Mouse (Mus musculus) ES-Bruce4 (cell line): ENCODE data around the gene Slc7a7. TPM values are rescaled to one million over a fixed set of nuclear protein-coding genes. Genes with fewer than 3 reads are reported as not detected.
"Not testable (repeated sequence)": the region's sequence is repeated elsewhere in the genome, so short reads cannot be mapped to it uniquely, and the experiment has no call there.

Experiments
- H3K27ac ChIP-seq: 2 replicates; pipeline ENCODE4 v1.5.1; 2012; ENCODE audit warnings: low read length, inconsistent platforms; ENCODE audit not compliant: insufficient read depth
- H3K27me3 ChIP-seq: 2 replicates; pipeline ENCODE4 v1.6.1; 2012; ENCODE audit warnings: mild to moderate bottlenecking, low read length, inconsistent platforms; ENCODE audit not compliant: control insufficient read depth, poor library complexity, insufficient read depth, severe bottlenecking
- H3K36me3 ChIP-seq: 2 replicates; pipeline ENCODE4 v1.6.1; 2012; ENCODE audit warnings: inconsistent platforms, mild to moderate bottlenecking, low read length, moderate library complexity; ENCODE audit not compliant: control insufficient read depth, poor library complexity, insufficient read depth, severe bottlenecking
- H3K4me1 ChIP-seq: one replicate; pipeline ENCODE4 v1.8.1; 2011; ENCODE audit warnings: low read length; ENCODE audit not compliant: control insufficient read depth, insufficient read depth
- H3K4me3 ChIP-seq: 2 replicates; pipeline ENCODE4 v1.5.1; 2011; ENCODE audit warnings: low read depth, mild to moderate bottlenecking, low read length
- H3K9ac ChIP-seq: 2 replicates; pipeline ENCODE4 v1.6.1; 2012; ENCODE audit warnings: low read depth, mild to moderate bottlenecking, inconsistent platforms; ENCODE audit not compliant: poor library complexity, severe bottlenecking
- H3K9me3 ChIP-seq: replicated peaks from 2 replicates; pipeline ENCODE4 v1.6.1; 2012; ENCODE audit warnings: mild to moderate bottlenecking, low read length, inconsistent platforms; ENCODE audit not compliant: control insufficient read depth, poor library complexity, insufficient read depth, severe bottlenecking
- CTCF ChIP-seq: IDR thresholded peaks from one replicate; pipeline ENCODE4 v1.8.1; 2011; ENCODE audit warnings: low read depth, low read length
- EP300 ChIP-seq: IDR thresholded peaks from 2 replicates; pipeline ENCODE4 v1.6.1; 2011; ENCODE audit warnings: low read depth, low read length; ENCODE audit not compliant: insufficient read depth
- POLR2A ChIP-seq: IDR thresholded peaks from one replicate; pipeline ENCODE4 v1.8.1; 2011; ENCODE audit warnings: low read length; ENCODE audit not compliant: insufficient read depth
- polyA plus RNA-seq: library from polyadenylated mRNA; stranded (reverse); fragments of >200 nt; gene quantifications from 2 replicates; pipeline ENCODE4 v1.2.4, GENCODE M21; 2011; ENCODE audit warnings: low read depth; ENCODE audit not compliant: missing spikeins, insufficient read depth, insufficient read length

Gene Slc7a7
- polyA plus RNA-seq, 1 experiment = 46.6 TPM

DNA sequence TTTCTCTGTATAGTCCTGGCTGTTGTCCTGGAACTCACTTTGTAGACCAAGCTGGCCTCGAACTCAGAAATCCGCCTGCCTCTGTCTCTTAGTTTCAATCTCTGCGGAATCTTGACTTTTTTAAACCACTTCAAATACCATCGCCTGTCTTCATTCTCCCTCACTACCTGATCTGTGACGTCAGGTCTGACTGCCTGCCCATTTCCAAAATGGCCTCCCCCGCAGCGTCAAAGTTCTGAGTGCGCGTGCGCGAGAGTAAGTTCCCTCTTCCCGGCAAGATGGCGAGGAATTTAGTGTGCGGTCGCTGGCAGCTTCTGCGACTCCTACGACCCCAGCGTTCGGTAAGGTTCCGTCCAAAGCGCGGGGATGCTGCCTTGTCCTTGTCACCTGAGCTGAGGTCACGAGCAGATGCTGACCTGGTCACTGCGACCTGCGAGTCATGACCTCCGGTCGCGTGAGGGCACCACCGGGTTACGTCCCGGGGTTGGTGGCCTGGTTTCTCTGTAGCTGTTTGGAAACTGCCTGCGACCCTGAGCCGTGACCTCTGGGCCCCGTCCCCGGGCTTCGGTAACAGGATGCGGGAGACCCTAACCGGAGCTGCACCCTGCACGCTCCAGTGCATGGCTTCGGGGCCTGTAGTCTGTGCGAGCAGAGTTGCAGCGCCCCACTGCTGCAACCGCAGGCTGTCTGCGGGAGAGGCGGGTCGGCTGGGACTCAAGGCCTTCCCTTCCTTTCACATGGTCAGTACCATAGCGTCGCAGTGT, 56.8 kb downstream of the Slc7a7 start, which contains the start of gene Oxa1l:
TSS of gene Oxa1l (plus strand) at position 258 of the 764 bp plus-strand sequence.
- Histone ChIP-seq H3K27ac (0 out of 2 replicates have a peak within 1 kb of the TSS, but pooled peaks have one; percentile 16), H3K27me3 (no peaks in the 10 kb centered on the region)
- TF ChIP-seq EP300 (no peak), CTCF (peak; percentile 9), POLR2A (peak; percentile 44)

DNA sequence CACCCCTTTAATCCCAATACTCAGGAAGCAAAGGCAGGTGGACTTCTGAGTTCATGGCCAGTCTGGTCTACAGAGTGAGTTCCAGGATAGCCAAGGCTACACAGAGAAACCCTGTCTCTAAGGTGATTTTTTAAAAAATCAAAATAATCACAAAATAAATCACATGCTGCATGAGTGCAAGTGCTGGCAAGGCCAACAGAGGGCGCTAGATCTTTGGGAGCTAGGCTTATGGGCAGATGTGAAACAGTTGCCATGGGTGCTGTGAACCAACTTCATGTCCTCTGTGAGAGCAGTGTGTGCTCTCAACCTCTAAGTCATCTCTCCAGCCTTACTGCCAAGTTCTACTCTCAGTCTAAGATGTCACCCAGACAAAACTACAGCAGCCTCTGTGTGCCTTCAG, 63.2 kb downstream of the Slc7a7 start:
- no peaks in the 10 kb centered on the region for H3K4me1 ChIP-seq
- H3K27me3 ChIP-seq = no peaks in the 10 kb centered on the region
- no peaks in the 10 kb centered on the region for H3K36me3 ChIP-seq
- H3K9me3 ChIP-seq = peaks cover 12% of the 10 kb centered on the region
- TF ChIP-seq POLR2A (no peak), CTCF (peak; percentile 49)
- no peak overlapping the region for H3K4me3 ChIP-seq
- no peak overlapping the region for H3K27ac ChIP-seq
- no peak overlapping the region for H3K9ac ChIP-seq

More for the DNA sequence above, 56.8 kb downstream of the Slc7a7 start, which contains the start of gene Oxa1l:
- Histone ChIP-seq H3K9me3 (no peaks in the 10 kb centered on the region), H3K36me3 (0 out of 2 replicates have a peak, but pooled peaks cover 3% of the 10 kb centered on the region), H3K4me3 (peak within 1 kb of the TSS; percentile 92), H3K4me1 (no peaks in the 10 kb centered on the region), H3K9ac (peak within 1 kb of the TSS; percentile 67)

DNA sequence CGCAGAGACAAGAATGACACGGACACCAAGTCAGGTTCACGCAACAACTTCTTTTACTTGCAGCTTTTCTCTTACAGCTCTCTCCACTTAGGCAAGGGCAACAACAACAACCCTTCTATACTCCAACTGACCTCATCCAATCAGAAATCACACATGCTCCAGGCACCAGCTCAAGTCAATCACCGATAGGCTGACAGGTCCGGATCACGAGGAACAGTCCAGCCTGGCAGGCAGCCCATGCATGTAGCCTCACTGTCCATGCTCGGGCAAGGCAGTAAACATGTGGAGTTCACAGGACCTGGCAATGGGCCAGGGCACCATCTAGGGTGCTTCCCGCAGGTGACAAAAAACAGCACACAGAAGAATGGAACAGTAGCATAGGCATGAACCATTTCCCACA, 65.3 kb downstream of the Slc7a7 start:
- no peaks in the 10 kb centered on the region for H3K36me3 ChIP-seq
- H3K9ac ChIP-seq = no peak overlapping the region
- no peaks in the 10 kb centered on the region for H3K27me3 ChIP-seq
- H3K4me3 ChIP-seq = no peak overlapping the region
- peaks cover 28% of the 10 kb centered on the region for H3K9me3 ChIP-seq
- no peak overlapping the region for H3K27ac ChIP-seq
- H3K4me1 ChIP-seq = no peaks in the 10 kb centered on the region
- TF ChIP-seq EP300 (no peak), CTCF (no peak), POLR2A (no peak)

DNA sequence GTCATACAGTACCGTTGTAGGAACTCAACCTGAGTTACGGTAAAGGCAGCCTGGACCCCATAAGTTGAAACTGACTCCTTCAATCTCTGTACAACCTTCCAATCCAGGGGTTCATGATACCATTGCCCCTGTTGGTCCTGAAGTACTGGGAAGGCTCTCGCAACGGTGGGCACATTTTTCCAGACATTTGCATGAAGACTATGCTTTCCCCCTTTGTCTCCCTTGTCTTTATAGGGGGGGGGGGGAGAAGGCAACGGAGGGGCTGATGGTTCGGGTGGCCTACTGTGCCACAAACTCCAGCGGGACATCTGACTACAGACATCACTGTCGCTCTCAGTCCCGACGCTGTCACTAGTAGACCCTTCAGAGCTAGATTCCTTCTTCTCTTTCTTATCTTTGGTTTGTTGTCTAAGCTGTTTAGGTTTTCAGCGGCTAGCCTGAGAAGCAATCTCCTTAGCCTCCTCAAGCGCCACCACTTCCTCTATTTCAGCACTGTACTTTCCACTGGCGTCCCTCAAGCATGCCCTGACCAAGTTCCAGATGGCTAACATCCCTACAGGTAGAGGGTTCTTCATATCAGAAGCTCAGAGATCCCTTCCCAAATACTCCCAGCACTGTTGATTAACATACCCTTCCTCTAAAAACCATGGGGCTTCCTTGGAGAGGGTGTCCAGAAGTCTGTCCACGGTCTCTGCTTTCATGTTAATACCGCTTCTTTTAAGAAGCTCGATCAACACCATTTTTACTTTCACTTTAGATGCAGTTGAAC, 66.6 kb downstream of the Slc7a7 start:
- not testable (repeated sequence) for H3K36me3 ChIP-seq, H3K27me3 ChIP-seq, H3K9ac ChIP-seq, H3K27ac ChIP-seq, H3K4me3 ChIP-seq, H3K4me1 ChIP-seq
- peaks cover 28% of the 10 kb centered on the region for H3K9me3 ChIP-seq

DNA sequence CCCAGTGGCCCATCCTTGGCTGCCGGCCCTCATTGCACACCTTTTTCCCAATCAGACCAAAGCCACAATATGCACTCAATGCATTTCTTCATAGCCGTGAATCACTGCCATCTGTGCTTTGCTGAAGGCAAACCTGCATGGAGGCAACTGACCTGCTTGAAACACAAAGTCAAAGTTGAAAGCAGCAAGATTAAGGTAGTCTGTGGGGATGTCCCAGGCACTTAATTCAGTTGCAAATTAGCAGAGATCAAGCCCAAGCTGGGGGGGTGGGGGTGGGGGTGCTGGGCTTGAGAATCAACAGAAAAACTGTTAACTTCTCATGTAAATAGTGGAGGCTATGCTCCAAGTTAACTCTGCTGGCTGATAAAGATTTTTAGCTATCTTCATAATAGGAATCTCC, 75.8 kb downstream of the Slc7a7 start:
- not testable (repeated sequence) for H3K4me3 ChIP-seq, H3K36me3 ChIP-seq, H3K9me3 ChIP-seq, H3K27me3 ChIP-seq, H3K4me1 ChIP-seq, H3K9ac ChIP-seq
- TF ChIP-seq EP300 = peak; percentile 60; the same call in 1 of the 2 replicates
- H3K27ac ChIP-seq = peak overlapping the region; percentile 89

DNA sequence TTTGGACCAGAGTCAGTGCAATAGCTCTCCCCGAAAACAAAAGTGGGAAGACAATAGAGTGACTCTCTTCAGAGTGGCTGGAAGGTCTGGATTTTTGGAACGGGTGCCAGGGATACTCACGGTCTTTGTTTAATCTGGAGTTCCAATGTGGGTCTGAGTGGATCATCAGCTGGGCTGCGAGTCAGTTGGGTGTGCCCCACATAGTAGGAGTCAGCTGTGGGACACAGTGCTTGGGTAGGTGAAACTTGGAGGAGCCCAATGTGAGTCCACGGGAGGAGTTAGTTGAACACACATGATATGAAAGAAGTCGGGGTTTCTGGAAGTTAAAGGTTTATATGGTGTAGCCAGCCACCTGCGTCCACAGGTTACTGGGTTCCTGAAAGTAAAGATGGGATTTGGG, 76.7 kb downstream of the Slc7a7 start:
- Histone ChIP-seq H3K9ac (no peak overlapping the region), H3K27ac (peak overlapping the region; percentile 58), H3K4me3 (no peak overlapping the region), H3K27me3 (no peaks in the 10 kb centered on the region), H3K4me1 (peaks cover 3% of the 10 kb centered on the region), H3K9me3 (peaks cover 6% of the 10 kb centered on the region), H3K36me3 (no peaks in the 10 kb centered on the region)
- no peak for TF ChIP-seq POLR2A
- TF ChIP-seq CTCF = no peak
- TF ChIP-seq EP300 = no peak
